Mouse (Mus musculus) cerebellum, postnatal 4 days (tissue): ENCODE results near the gene Iqgap2.
A peak's percentile ranks its signal among the peaks of the same experiment; 100 is the strongest.

ENCODE experiments used
- DNase-seq, 2 experiments: peaks; one replicate each; pipeline ENCODE4 v3.0.0; 2022; ENCODE audit warnings: low spot score in 2 of 2, mixed read lengths in 1 of 2

Gene Iqgap2

GRCm38 (mm10) chr13:95653696-95654095 is 238.0 kb downstream of the Iqgap2 start:
- DNase-seq: no peak

GRCm38 (mm10) chr13:95651870-95652668 is 239.7 kb downstream of the Iqgap2 start:
- no peak for DNase-seq

GRCm38 (mm10) chr13:95649941-95650340 is 241.8 kb downstream of the Iqgap2 start:
- peak in 1 of 2 experiments; percentile 12 for DNase-seq

- no peak for DNase-seq
Measured at GRCm38 (mm10) chr13:95647248-95647647, 244.5 kb downstream of the Iqgap2 start.

- no peak for DNase-seq
Measured at GRCm38 (mm10) chr13:95646687-95647111, 245.0 kb downstream of the Iqgap2 start.

- DNase-seq: no peak
Measured at GRCm38 (mm10) chr13:95643740-95644139, 248.0 kb downstream of the Iqgap2 start.

- DNase-seq: no peak
Measured at GRCm38 (mm10) chr13:95641061-95641986, 250.4 kb downstream of the Iqgap2 start.

GRCm38 (mm10) chr13:95640408-95640807 is 251.3 kb downstream of the Iqgap2 start:
- DNase-seq: no peak

- peak in 1 of 2 experiments; percentile 36 for DNase-seq
Measured at GRCm38 (mm10) chr13:95639336-95640116, 252.2 kb downstream of the Iqgap2 start.

GRCm38 (mm10) chr13:95638894-95639293 is 252.8 kb downstream of the Iqgap2 start:
- peak in 1 of 2 experiments; percentile 16 for DNase-seq

- no peak for DNase-seq
Measured at GRCm38 (mm10) chr13:95637737-95638136, 254.0 kb downstream of the Iqgap2 start.

GRCm38 (mm10) chr13:95635301-95635700 is 256.4 kb downstream of the Iqgap2 start:
- no peak for DNase-seq

GRCm38 (mm10) chr13:95634451-95634850 is 257.3 kb downstream of the Iqgap2 start:
- DNase-seq: no peak

GRCm38 (mm10) chr13:95633384-95633783 is 258.3 kb downstream of the Iqgap2 start:
- DNase-seq: no peak

GRCm38 (mm10) chr13:95632144-95632543 is 259.6 kb downstream of the Iqgap2 start:
- no peak for DNase-seq

- DNase-seq: no peak
Measured at GRCm38 (mm10) chr13:95630747-95631146, 261.0 kb downstream of the Iqgap2 start.

- no peak for DNase-seq
Measured at GRCm38 (mm10) chr13:95629751-95630150, 262.0 kb downstream of the Iqgap2 start.

- DNase-seq: no peak
Measured at GRCm38 (mm10) chr13:95626696-95627095, 265.0 kb downstream of the Iqgap2 start.

- DNase-seq: no peak
Measured at GRCm38 (mm10) chr13:95623042-95623441, 268.7 kb downstream of the Iqgap2 start.

- DNase-seq: no peak
Measured at GRCm38 (mm10) chr13:95621563-95621962, 270.2 kb downstream of the Iqgap2 start.

- no peak for DNase-seq
Measured at GRCm38 (mm10) chr13:95618859-95619258, 272.9 kb downstream of the Iqgap2 start.

- peak; percentile 66 to 80 for DNase-seq
Measured at GRCm38 (mm10) chr13:95618309-95618712, 273.4 kb downstream of the Iqgap2 start, which contains the start of gene F2r. Gene F2r, minus strand, starts transcription at chr13:95618487.
